Comparison of ENCODE assay signal across 8 mouse cellular contexts in the genomic region with DNA sequence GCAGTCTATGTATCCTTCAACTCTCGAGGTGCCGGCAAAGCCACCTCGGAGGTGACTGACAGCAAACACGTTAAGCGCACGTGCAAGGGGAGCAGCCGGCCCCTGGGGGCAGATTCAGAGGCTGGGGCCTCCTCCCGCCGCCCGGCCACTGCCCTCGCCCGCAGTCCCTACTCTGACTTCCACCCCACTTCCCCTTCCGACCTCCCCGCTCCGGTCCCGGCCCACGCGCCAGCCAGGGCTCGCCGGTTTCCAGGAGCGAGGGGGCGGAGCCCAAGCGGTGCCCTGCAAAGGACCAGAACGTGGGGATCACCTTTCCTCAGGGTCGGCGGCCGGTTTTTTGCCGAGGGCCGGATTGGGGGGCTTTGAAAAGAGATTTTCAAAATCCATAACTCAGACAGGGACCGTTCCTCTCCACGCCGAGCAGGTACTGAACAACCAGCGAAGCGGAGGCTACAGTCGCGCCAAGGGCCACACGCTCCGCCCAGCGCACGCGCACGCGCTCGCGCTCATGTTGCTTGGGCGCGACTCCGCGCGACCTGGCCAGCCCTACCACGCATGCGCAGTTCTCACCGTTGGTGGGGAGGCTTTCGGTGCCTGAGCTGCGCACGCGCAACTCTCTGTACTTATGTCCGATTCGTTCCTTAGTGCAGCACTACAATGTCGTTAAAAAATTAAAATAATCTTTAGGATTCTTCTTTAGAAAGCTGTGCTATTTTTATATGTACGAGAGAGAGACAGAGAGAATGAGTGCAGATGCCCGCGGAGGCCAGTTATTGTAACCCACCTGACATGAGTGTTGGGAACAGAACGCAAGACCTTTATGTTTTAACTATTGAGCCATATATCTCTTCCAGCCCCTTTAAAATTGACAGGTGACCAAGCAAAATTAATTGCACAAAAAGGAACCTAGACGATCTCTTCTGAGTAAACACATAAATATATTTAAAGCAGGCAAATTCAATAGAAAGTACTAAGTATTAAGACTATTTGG. TPM values are rescaled to one million over a fixed set of nuclear protein-coding genes. Genes with fewer than 3 reads are reported as not detected.
DNase-seq lines count a peak whose midpoint lies in the region; ATAC-seq and TF ChIP-seq lines count a peak whose summit lies in the region.

A gene (minus strand): TSS at position 540 of the 991 bp plus-strand sequence.

- no peaks in the 10 kb centered on the region for H3K36me3 ChIP-seq in embryonic facial prominence, embryonic 15.5 days
- peaks cover 5% of the 10 kb centered on the region; the same call in 1 of the 2 replicates for H3K36me3 ChIP-seq in kidney, embryonic 14.5 days (ENCODE audit: control insufficient read depth, insufficient read depth, low read length)
- peaks cover 3% of the 10 kb centered on the region; the same call in 1 of the 2 replicates for H3K36me3 ChIP-seq in limb, embryonic 15.5 days

- peak within 1 kb of the TSS; percentile 89 for H3K4me2 ChIP-seq in embryonic facial prominence, embryonic 15.5 days (replicated peaks)
- peak within 1 kb of the TSS; percentile 64 for H3K4me2 ChIP-seq in kidney, embryonic 14.5 days (replicated peaks; ENCODE audit: low read depth, low read length)
- peak within 1 kb of the TSS; percentile 75 for H3K4me2 ChIP-seq in limb, embryonic 15.5 days

- no peaks in the 10 kb centered on the region; the same call in 1 of the 2 replicates for H3K4me1 ChIP-seq in bone marrow, adult 2 months (ENCODE audit: control insufficient read depth, insufficient read depth, low read length)
- 0 out of 2 replicates have a peak, but pooled peaks cover 7% of the 10 kb centered on the region for H3K4me1 ChIP-seq in embryonic facial prominence, embryonic 15.5 days
- H3K4me1 ChIP-seq in kidney, embryonic 14.5 days (ENCODE audit: control insufficient read depth, insufficient read depth, low read length), result peaks cover 5% of the 10 kb centered on the region; the same call in 1 of the 2 replicates
- 0 out of 2 replicates have a peak, but pooled peaks cover 3% of the 10 kb centered on the region for H3K4me1 ChIP-seq in limb, embryonic 15.5 days

- H3K9ac ChIP-seq in embryonic facial prominence, embryonic 15.5 days, result peak within 1 kb of the TSS; percentile 55
- H3K9ac ChIP-seq in kidney, embryonic 14.5 days (ENCODE audit: low read depth, low read length), result peak within 1 kb of the TSS; percentile 70
- H3K9ac ChIP-seq in limb, embryonic 15.5 days, result peak within 1 kb of the TSS; percentile 70

- peak within 1 kb of the TSS; percentile 83 for H3K27ac ChIP-seq in bone marrow, adult 2 months (ENCODE audit: control insufficient read depth, insufficient read depth, low read depth, low read length, poor library complexity)
- peak within 1 kb of the TSS; percentile 87 for H3K27ac ChIP-seq in embryonic facial prominence, embryonic 15.5 days (replicated peaks)
- H3K27ac ChIP-seq in kidney, embryonic 14.5 days (ENCODE audit: low read depth, low read length), result peak within 1 kb of the TSS; percentile 84
- peak within 1 kb of the TSS; percentile 89 for H3K27ac ChIP-seq in limb, embryonic 15.5 days

- H3K27me3 ChIP-seq in embryonic facial prominence, embryonic 15.5 days, result no peaks in the 10 kb centered on the region
- no peaks in the 10 kb centered on the region for H3K27me3 ChIP-seq in kidney, embryonic 14.5 days (ENCODE audit: control insufficient read depth, insufficient read depth, low read length)
- 0 out of 2 replicates have a peak, but pooled peaks cover 3% of the 10 kb centered on the region for H3K27me3 ChIP-seq in limb, embryonic 15.5 days

- DNase-seq in 416B (ENCODE audit: low read depth), result peak; percentile 95
- DNase-seq in heart, adult 9 months (ENCODE audit: low spot score in 2 of 2), result peak; percentile 96 to 97
- peak; percentile 87 to 92 for DNase-seq in monocyte, adult 2 months (ENCODE audit: low read depth in 1 of 2, low spot score in 2 of 2)
- peak; percentile 97 for DNase-seq in spleen, postnatal 36 days (ENCODE audit: low spot score in 2 of 2)

- ATAC-seq in embryonic facial prominence, embryonic 15.5 days (ENCODE audit: insufficient number of reproducible peaks, low FRiP score, low TSS enrichment, low read depth), result peak; percentile 94
- ATAC-seq in kidney, embryonic 14.5 days (ENCODE audit: low FRiP score, low TSS enrichment), result peak; percentile 93
- ATAC-seq in limb, embryonic 15.5 days (ENCODE audit: insufficient number of reproducible peaks, low FRiP score, low TSS enrichment, low read depth), result peak; percentile 89

- peak within 1 kb of the TSS; percentile 76 for H3K4me3 ChIP-seq in bone marrow, adult 2 months (replicated peaks; ENCODE audit: control insufficient read depth, low read depth, low read length)
- peak within 1 kb of the TSS; percentile 75 for H3K4me3 ChIP-seq in embryonic facial prominence, embryonic 15.5 days (replicated peaks)
- peak within 1 kb of the TSS; percentile 72 for H3K4me3 ChIP-seq in kidney, embryonic 14.5 days (ENCODE audit: low read length)
- H3K4me3 ChIP-seq in limb, embryonic 15.5 days, result peak within 1 kb of the TSS; percentile 76

- peak; percentile 89 for TF ChIP-seq POLR2A in bone marrow, adult 2 months (IDR thresholded peaks at IDR 0.05; ENCODE audit: borderline replicate concordance, control insufficient read depth, low read depth, low read length)

- H3K9me3 ChIP-seq in embryonic facial prominence, embryonic 15.5 days (replicated peaks), result no peaks in the 10 kb centered on the region
- no peaks in the 10 kb centered on the region for H3K9me3 ChIP-seq in kidney, embryonic 14.5 days (ENCODE audit: control insufficient read depth, low read length)
- H3K9me3 ChIP-seq in limb, embryonic 15.5 days, result no peaks in the 10 kb centered on the region

- WGBS in bone marrow, adult 2 months, result under 1% methylated on average over 65 of the region's 65 CpGs
- WGBS in embryonic facial prominence, embryonic 15.5 days, result 2% methylated on average over 65 of the region's 65 CpGs
- WGBS in kidney, embryonic 14.5 days, result 1% methylated on average over 65 of the region's 65 CpGs
- 1% methylated on average over 65 of the region's 65 CpGs for WGBS in limb, embryonic 15.5 days

- no peak for TF ChIP-seq CTCF in bone marrow, adult 2 months (IDR thresholded peaks at IDR 0.05; ENCODE audit: control insufficient read depth, insufficient read depth, low read length)

RNA-seq across cellular contexts. Expression of the gene that starts here (rescaled TPM):
- 3.2 and 3.4 TPM in 2 replicates for polyA plus RNA-seq in bone marrow, adult 2 months (2011; ENCODE audit: insufficient read depth, insufficient read length, low replicate concordance, missing spikeins)
- 6.4 and 6.8 TPM in 2 replicates for polyA plus RNA-seq in embryonic facial prominence, embryonic 15.5 days (2015; fragmentation: Nextera tagmentation; extraction: Ambion mirVana)
- 10.8 and 12.4 TPM in 2 replicates for polyA plus RNA-seq in kidney, embryonic 14.5 days (2014; fragmentation: Nextera tagmentation; extraction: Ambion mirVana)
- polyA plus RNA-seq in limb, embryonic 15.5 days (2015; fragmentation: Nextera tagmentation; extraction: Ambion mirVana), result 5.2 and 6.4 TPM in 2 replicates

Comparison
In these comparisons a context has a peak if more than half of its experiments do, and no peak if none do; other contexts are left out.
1. Peak in every context shown above with its lines: DNase-seq, ATAC-seq, H3K4me3 ChIP-seq and H3K27ac ChIP-seq.